Mouse (Mus musculus) monocyte, adult 5-6 weeks (primary cell): ENCODE measurements around the gene Hypk. TPM values are rescaled to one million over a fixed set of nuclear protein-coding genes. Genes with fewer than 3 reads are reported as not detected.
"Not testable (repeated sequence)": the region's sequence is repeated elsewhere in the genome, so short reads cannot be mapped to it uniquely, and the experiment has no call there.

Source experiments
- ATAC-seq: fragments of 153-309, 156-312 bp; replicated peaks from 2 replicates; pipeline ENCODE4 v1.8.0; 2017; ENCODE audit warnings: mild to moderate bottlenecking; ENCODE audit not compliant: low TSS enrichment, insufficient number of reproducible peaks, severe bottlenecking, poor library complexity, low FRiP score
- total RNA-seq: library from RNA; stranded (forward); fragments of 200-1000, 200-491, 200-594 nt; gene quantifications from 3 replicates; pipeline ENCODE4 v1.2.3, GENCODE M21; 2017

The Hypk gene
- total RNA-seq, 1 experiment from 2014 or later: 115 TPM

DNA sequence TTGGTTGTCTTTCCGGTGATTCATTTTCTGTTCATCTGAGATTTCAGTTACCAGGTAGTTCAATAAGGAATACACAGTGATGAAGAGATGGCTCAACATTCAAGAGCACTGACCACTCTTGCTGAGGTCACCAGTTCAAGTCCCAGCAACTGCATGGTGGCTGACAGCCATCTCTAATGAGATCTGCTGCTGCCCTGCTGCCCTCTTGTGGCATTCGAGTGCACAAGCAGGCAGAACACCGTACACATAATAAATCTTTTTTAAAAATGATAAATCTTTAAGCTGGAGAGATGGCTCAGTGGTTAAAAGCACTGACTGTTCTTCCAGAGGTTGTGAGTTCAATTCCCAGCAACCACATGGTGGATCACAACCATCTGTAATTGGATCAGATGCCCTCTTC is 27.4 kb downstream of the Hypk start:
- peak; percentile 69 for ATAC-seq

DNA sequence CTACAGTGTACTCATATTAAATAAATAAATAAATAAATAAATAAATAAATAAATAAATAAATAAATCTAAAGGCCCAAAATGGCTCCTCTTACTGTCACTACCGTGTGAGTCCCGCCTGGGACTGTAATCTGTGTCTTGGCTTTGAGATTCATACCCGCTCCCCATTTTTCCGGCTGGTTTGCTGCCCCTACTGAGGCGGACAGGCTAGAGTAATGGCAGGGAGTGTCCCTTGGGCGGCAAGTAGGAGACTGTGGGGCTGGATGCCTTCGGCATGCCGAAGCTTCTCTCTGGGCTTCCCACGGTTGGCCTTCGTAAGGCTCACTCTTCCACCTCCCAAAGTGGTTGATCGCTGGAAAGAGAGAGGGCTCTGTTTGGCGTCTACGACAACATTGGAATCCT is 27.8 kb downstream of the Hypk start:
- ATAC-seq: not testable (repeated sequence)

DNA sequence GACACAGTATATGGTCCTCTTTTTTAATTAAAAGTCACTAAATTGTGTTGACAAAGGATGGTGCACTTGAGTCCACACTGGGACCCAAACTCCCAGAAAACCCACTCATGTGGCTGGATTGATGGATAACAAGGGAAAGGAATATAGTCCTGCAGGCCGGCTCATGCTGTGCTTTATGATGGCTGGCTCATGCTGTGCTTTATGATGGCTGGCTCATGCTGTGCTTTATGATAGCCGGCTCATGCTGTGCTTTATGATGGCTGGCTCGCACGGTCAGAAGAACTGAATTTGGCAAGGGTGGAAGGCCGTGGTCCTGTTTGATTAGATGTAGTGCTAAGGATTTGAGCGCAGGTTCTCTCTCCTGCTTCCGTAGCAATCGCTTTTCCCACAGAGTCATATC is 30.5 kb downstream of the Hypk start:
- ATAC-seq: no peak

DNA sequence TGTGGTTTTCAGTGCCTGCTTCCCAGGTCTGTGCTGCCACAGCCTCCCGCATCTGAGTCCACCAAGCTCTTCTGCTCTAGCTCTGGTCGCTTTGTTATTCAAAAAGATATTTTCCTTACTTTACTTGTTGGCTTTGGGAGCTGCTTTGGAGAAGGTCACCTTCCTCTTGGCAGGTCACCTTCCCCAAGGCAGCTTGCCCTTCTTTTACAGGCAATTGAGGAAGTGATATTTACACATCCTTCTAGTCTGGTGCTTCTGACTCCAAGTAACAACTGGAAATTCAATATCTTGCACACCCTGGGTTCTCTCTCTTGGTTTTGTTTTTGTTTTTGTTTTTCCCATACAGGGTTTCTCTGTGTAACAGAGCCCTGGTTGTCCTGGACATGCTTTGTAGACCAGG is 31.3 kb downstream of the Hypk start:
- peak; percentile 52; the same call in 1 of the 2 replicates for ATAC-seq

DNA sequence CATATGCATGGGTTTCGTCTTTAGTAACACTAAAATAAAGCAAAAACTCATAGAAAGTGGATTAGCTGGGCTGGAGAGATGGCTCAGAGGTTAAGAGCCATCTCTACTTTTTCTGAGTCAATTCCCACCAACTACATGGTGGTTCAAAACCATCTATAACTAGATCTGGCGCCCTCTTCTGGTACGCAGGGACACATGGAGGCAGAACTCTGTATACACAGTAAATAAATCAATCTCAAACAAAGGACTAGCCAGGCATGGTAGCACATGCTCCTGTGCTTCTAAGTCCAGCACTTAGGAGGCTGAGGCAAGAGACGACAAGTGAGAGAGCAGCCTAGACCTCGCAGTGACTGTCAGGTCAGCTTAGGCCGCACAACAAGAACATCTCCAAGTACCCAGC is 48.5 kb downstream of the Hypk start:
- not testable (repeated sequence) for ATAC-seq

DNA sequence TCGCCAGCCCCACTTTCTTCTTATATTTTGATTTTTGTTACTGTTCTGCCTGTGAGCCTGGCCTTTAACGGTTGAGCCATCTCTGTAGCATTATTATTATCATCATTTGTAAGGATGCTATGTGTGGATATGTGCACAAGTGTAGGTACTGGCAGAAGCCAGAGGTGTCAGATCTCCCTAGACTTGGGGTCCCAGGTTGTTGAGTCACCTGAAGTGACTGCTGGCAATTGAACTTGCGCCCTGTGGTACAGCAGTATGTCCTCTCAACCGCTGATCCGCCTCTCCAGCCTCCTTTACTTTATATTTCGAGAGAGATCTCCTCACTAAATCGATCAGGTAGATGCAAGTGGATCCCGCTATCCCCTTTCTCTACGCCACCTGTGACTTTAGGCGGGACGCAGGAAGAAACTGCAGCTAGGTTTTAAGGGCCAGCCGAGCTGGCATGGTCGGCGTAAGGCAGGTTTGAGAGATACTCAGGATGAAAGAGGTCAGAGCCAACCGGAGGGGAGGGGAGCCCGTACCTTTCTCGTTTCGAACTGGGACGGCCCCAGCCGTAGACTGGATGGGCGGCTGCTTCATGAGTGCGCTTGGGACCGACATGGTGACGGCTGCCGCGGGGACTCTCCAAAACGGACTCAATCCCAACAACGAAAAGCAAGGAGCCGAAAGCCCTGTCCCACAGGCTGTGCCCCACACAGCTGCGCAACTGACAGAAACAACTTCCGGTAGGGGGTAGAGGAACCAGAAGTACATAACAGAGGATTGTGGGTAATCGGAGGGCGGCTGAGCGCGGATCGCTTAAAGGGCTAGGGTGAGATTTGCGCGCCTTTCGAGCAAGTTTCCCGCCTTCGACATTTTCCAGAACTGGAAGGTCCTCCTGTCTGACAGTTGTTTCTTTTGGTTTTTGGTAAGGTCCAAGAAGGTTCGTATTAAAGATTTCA is 53.1 kb downstream of the Hypk start, which contains the start of the genes Mfap1a and Wdr76:
Gene Mfap1a, minus strand, starts transcription at position 724 of the 941 bp plus-strand sequence.
Gene Wdr76, plus strand, starts transcription at position 782 of the 941 bp plus-strand sequence.
- peak; percentile 93 for ATAC-seq

DNA sequence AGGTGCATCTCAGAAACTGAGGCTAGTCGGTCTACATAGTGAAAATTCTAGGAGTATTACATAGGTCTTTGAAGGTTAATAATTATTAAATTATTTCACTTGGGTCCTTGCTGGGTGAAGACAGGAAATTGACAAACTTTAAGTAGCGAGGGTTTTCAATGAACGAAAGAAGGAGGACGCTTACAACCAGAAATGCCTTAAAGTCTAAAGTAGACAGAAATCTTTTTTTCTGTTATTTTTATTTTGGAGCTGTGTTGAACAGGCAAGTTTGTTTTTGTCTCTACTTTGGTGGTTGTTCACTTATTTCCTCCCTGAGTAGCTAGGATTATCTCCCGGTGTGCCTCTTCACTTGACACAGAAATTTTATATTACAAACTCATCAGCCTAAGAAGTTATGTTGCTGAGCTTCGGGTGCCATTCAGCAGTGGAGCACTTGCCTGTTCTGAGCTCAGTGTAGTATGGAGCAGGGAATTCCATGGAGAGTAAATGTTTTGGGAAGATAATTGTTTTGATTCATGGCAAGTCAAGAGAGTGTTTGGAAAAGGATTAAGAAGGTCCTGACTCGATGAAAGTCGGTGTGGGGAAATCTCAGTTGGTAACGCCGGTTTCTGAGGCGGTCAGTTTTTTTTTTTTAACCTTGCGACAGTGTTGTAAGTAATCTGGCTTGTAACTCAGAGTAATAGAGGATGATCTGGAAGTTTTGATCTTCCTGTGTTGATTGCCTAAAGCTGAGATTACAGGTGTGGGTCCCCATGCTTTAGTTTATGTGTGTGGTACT is 54.3 kb downstream of the Hypk start:
- ATAC-seq: no peak

DNA sequence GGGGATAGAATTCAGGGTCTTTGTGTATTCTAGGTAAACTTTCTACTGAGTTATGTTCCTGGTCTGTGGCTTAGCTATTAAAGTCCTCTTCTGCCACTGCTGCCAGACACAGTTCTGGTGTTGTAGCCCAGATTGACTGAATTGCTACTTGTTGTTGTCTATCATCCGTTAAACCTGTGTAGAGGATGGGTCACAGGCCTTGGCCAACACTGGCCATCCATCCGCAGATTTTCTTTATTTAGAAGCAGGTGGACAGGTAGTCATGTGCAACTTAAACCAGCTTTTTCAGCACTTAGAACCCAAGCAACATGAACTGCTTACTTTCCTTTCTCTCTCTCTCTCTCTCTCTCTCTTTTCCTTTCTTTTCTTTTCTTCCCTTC is 54.9 kb downstream of the Hypk start:
- no peak for ATAC-seq

Other genes with a start within 250 kb of the Hypk start
- gene Trp53bp1, start 181.9 kb upstream of the Hypk start, total RNA-seq: 15.8 to 38.3 TPM (median 16.2 TPM) in 3 replicates
- 0.10 TPM in 1 of 3 replicates, not detected in the others for gene Map1a, start 163.7 kb upstream of the Hypk start, total RNA-seq
- gene Ppip5k1, start 97.9 kb upstream of the Hypk start, total RNA-seq: 5.3 to 11.2 TPM (median 8.9 TPM) in 3 replicates
- not detected in 3 replicates for gene Ckmt1, start 95.6 kb upstream of the Hypk start, total RNA-seq
- gene Strc, start 66.1 kb upstream of the Hypk start, total RNA-seq: not detected in 3 replicates
- gene Pdia3, start 39.5 kb upstream of the Hypk start, total RNA-seq: 151 to 226 TPM (median 182 TPM) in 3 replicates
- gene Catsper2, start 39.5 kb upstream of the Hypk start, total RNA-seq: 2.6 to 2.7 TPM in 2 of 3 replicates, not detected in the other
- 1.8 to 4.3 TPM (median 3.0 TPM) in 3 replicates for gene Ell3, start 9.0 kb upstream of the Hypk start, total RNA-seq
- gene Serf2, start 4.1 kb upstream of the Hypk start, total RNA-seq: 152 to 251 TPM (median 235 TPM) in 3 replicates
- 6.2 to 6.5 TPM (median 6.3 TPM) in 3 replicates for gene Serinc4, start 3.5 kb downstream of the Hypk start, total RNA-seq
- 89.4 to 102 TPM (median 99.0 TPM) in 3 replicates for gene Mfap1b, start 20.8 kb downstream of the Hypk start, total RNA-seq
- gene Mfap1a, start 53.4 kb downstream of the Hypk start, total RNA-seq: 80.7 to 102 TPM (median 84.5 TPM) in 3 replicates
- 8.2 to 13.5 TPM (median 10.6 TPM) in 3 replicates for gene Wdr76, start 53.4 kb downstream of the Hypk start, total RNA-seq